Mouse (Mus musculus) intestine, embryonic 15.5 days (tissue): ENCODE measurements around the gene Car9. TPM values are rescaled to one million over a fixed set of nuclear protein-coding genes. Genes with fewer than 3 reads are reported as not detected.

Experiments used
- ATAC-seq: fragments of 200-750 bp; cut with Nextera tagmentation; 2 replicates; pipeline ENCODE4 v1.8.0; 2017; ENCODE audit warnings: moderate TSS enrichment, moderate library complexity
- H3K27ac ChIP-seq: fragments of 300-500 bp; sonication (generic); 2 replicates; pipeline ENCODE4 v1.5.1; 2015; ENCODE audit warnings: mild to moderate bottlenecking, inconsistent platforms
- H3K27me3 ChIP-seq: fragments of 300-500 bp; sonication (generic); replicated peaks from 2 replicates; pipeline ENCODE4 v1.6.1; 2015; ENCODE audit warnings: inconsistent platforms
- H3K36me3 ChIP-seq: fragments of 300-500 bp; sonication (generic); 2 replicates; pipeline ENCODE4 v1.6.1; 2015; ENCODE audit warnings: inconsistent platforms
- H3K4me1 ChIP-seq: fragments of 300-500 bp; sonication (generic); replicated peaks from 2 replicates; pipeline ENCODE4 v1.6.1; 2015; ENCODE audit warnings: inconsistent platforms
- H3K4me2 ChIP-seq: fragments of 300-500 bp; sonication (generic); replicated peaks from 2 replicates; pipeline ENCODE4 v1.6.1; 2015; ENCODE audit warnings: mild to moderate bottlenecking, inconsistent platforms
- H3K4me3 ChIP-seq: fragments of 300-500 bp; sonication (generic); replicated peaks from 2 replicates; pipeline ENCODE4 v1.5.1; 2015; ENCODE audit warnings: inconsistent platforms
- H3K9ac ChIP-seq: fragments of 300-500 bp; sonication (generic); 2 replicates; pipeline ENCODE4 v1.6.1; 2015; ENCODE audit warnings: inconsistent platforms
- H3K9me3 ChIP-seq: fragments of 300-500 bp; sonication (generic); 2 replicates; pipeline ENCODE4 v1.6.1; 2016; ENCODE audit warnings: inconsistent platforms
- WGBS: fragments of 180-500 bp; shearing (Covaris S2); methylation state at CpG from one replicate; pipeline ENCODE4 v1.1.7; 2015; 5-methylcytosine and 5-hydroxymethylcytosine counted together
- polyA plus RNA-seq: library from polyadenylated mRNA; unstranded; fragments of >200 nt; fragmentation: Nextera tagmentation; extraction: Ambion mirVana; gene quantifications from 2 replicates; pipeline ENCODE4 v1.2.1, GENCODE M21; 2015

Gene Car9
- polyA plus RNA-seq, 1 experiment from 2014 or later, result 18.0 TPM

DNA sequence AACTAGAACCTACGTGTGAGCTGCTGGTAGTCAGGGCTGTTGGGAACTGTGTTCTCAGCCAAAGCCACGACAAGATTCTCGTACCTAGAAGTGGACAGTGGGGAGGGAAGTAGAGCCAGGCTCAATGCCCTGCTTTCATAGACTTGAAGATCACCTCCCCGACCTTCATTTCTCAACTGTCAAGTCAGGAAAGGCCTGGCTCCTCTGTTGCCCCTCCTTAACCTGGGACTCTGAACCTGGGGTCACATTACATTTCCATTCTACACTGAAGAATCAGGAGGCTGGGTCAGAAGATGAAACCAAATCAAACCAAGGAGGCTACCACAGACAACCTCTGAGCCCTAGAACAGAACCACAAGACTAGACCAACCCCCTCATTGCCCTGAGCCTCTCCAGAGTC lies 8.8 kb upstream of the Car9 start:
- Histone ChIP-seq H3K4me1 (peaks cover 36% of the 10 kb centered on the region), H3K9me3 (no peaks in the 10 kb centered on the region), H3K36me3 (peaks cover 8% of the 10 kb centered on the region; the same call in 1 of the 2 replicates), H3K27me3 (no peaks in the 10 kb centered on the region), H3K27ac (no peak overlapping the region), H3K4me2 (peak overlapping the region; percentile 74), H3K4me3 (peak overlapping the region; percentile 59), H3K9ac (peak overlapping the region; percentile 61)
- ATAC-seq, result no peak
- 61% methylated on average over 4 of the region's 4 CpGs for WGBS

DNA sequence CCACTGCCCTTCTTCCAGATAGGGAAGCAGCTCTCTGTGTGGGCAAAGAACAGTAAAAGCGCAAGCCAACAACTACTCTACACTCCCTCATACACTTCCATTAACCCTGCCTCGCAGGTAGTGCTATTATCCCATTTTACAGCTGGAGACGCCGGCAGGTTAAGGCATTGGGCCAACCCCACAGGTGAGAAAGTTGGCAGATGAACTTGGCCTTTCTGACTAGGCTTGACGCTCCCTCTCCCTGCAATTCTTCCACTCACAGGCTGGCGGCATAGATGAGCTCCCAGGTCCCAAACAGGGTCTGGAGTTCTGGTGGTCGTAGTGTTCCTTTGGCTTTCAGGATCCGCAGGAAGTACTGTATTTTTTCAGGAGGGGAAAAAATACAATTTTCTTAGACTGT lies 7.8 kb upstream of the Car9 start:
- peak overlapping the region; percentile 49; the same call in 1 of the 2 replicates for H3K27ac ChIP-seq
- peaks cover 8% of the 10 kb centered on the region; the same call in 1 of the 2 replicates for H3K36me3 ChIP-seq
- H3K27me3 ChIP-seq, result no peaks in the 10 kb centered on the region
- peak; percentile 57 for ATAC-seq
- H3K9me3 ChIP-seq, result no peaks in the 10 kb centered on the region
- H3K9ac ChIP-seq, result peak overlapping the region; percentile 61
- H3K4me1 ChIP-seq, result peaks cover 43% of the 10 kb centered on the region
- peak overlapping the region; percentile 74 for H3K4me2 ChIP-seq
- WGBS, result 10% methylated on average over 8 of the region's 8 CpGs
- H3K4me3 ChIP-seq, result peak overlapping the region; percentile 59

DNA sequence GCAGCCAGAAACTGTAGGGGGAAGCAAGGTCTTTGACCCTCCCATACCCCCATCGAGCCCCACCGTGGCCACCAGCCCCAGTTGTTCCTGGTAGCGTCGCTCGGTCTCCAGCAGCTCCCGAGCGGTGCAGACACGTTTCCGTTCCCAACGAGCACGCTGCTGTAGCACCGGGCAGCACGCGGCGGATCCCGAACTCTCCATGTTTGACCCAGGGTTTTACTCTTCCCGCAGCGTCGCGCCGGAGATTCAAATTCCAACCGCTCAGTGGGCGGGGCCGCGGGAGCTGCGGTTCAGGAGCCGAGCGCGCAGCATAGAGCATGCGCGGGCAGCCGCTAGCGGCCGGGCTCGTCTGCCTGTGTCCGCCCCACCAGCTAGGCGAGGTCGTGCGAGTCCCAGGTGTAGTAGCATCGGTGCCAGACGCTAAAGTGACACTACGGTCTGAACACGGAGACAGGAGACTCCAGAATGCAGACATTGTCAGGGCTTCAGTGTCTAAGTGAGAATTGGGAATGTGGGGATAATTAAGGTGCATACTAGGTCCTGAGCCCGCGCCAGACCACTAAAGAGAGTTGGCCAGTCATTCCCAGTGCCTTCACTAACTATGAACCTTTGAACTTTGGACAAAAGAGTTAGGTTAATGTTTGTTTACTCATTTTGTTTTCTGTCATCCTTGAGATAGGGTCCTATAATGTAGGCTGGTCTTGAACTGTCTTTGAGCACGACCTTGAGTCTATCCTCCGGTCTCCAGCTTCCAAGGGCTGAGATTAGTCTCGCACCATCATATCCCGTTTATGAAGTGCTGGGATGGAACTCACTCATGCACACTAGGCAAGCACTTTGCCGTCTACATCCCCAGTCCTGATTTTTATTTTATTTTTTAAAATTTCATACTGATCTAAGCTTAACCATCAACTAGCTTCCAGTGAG lies 7.1 kb upstream of the Car9 start, which contains the start of gene Arhgef39:
TSS of gene Arhgef39 (minus strand) at position 289 of the 927 bp plus-strand sequence.
- WGBS, result 6% methylated on average over 50 of the region's 50 CpGs
- Histone ChIP-seq H3K36me3 (peaks cover 8% of the 10 kb centered on the region; the same call in 1 of the 2 replicates), H3K9ac (peak within 1 kb of the TSS; percentile 61), H3K4me2 (peak within 1 kb of the TSS; percentile 74), H3K27me3 (no peaks in the 10 kb centered on the region), H3K9me3 (no peaks in the 10 kb centered on the region), H3K4me3 (peak within 1 kb of the TSS; percentile 59), H3K27ac (peak within 1 kb of the TSS; percentile 49; the same call in 1 of the 2 replicates), H3K4me1 (peaks cover 43% of the 10 kb centered on the region)
- peak; percentile 91 for ATAC-seq

DNA sequence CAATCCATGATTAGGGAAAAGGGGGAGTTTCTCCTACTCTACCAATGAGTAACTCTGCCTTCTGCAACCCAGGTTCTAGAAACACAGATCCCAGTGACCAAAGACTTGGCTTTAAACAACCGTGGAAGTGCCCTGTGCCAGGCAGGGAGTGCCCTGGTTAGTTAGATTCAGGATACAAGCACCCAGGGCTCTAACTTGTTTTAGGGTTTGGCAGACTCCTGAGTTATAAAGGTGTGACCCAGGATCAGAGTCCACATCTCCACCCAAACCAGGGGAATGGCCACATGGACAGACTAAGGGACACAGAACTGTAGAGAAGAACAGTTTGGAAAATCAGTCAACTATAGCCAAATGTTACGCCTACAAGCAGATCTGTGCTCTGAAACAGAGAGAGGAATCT lies 3.7 kb upstream of the Car9 start:
- Histone ChIP-seq H3K4me1 (peaks cover 33% of the 10 kb centered on the region), H3K27ac (no peak overlapping the region), H3K4me2 (peak overlapping the region; percentile 9; the same call in 1 of the 2 replicates)

DNA sequence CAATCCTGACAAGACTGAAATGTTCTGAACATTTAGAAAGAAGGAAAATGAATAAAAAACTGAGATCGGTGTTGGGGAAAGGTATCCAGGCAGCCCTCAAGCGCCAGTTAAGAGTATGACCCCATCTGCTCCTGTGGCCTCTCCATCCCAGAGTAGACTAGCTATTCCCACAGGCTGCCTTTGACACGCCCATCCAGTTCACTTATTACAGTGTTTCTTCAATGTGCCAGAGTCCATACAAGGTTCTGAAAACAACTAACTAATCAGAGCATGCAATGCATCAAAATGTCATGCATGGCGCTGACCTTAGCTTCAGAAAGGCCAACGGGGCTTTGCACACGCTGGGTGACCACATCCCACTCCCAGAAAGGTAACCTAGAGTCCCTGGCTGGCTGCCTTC lies 3.3 kb upstream of the Car9 start:
- H3K27ac ChIP-seq, result no peak overlapping the region
- H3K4me3 ChIP-seq, result no peak overlapping the region
- H3K9ac ChIP-seq, result no peak overlapping the region
- peaks cover 32% of the 10 kb centered on the region for H3K4me1 ChIP-seq
- 74% methylated on average over 6 of the region's 6 CpGs for WGBS
- H3K4me2 ChIP-seq, result 0 out of 2 replicates have a peak overlapping the region, but pooled peaks have one; percentile 9
- H3K27me3 ChIP-seq, result no peaks in the 10 kb centered on the region
- no peaks in the 10 kb centered on the region for H3K9me3 ChIP-seq
- no peak for ATAC-seq
- no peaks in the 10 kb centered on the region for H3K36me3 ChIP-seq

More for the DNA sequence above, 3.7 kb upstream of the Car9 start:
- no peak overlapping the region for H3K4me3 ChIP-seq
- no peaks in the 10 kb centered on the region for H3K9me3 ChIP-seq
- H3K36me3 ChIP-seq, result no peaks in the 10 kb centered on the region
- 62% methylated on average over 2 of the region's 2 CpGs for WGBS
- no peak overlapping the region for H3K9ac ChIP-seq
- ATAC-seq, result 0 out of 2 replicates have a peak, but pooled peaks have one; percentile 19
- no peaks in the 10 kb centered on the region for H3K27me3 ChIP-seq

DNA sequence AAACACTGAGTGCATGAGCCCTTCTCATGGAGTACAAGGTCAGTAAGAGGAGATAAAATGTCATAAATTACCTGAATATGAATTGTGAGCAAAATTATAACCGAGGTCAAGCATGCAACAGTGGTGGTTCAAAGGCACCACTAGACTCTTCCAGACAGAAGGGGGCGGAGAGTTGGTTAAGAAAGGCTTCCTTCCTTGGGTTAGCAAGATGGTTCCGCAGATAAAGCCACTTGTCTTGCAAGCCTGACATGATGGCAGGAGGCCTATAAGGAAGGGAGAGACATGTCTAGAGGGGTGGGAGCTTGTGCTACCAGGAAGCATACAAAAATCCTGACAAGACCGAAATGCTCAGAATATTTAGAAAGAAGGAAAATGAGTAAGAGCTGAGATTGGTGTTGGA lies 2.5 kb upstream of the Car9 start:
- H3K27ac ChIP-seq, result no peak overlapping the region
- no peak for ATAC-seq

DNA sequence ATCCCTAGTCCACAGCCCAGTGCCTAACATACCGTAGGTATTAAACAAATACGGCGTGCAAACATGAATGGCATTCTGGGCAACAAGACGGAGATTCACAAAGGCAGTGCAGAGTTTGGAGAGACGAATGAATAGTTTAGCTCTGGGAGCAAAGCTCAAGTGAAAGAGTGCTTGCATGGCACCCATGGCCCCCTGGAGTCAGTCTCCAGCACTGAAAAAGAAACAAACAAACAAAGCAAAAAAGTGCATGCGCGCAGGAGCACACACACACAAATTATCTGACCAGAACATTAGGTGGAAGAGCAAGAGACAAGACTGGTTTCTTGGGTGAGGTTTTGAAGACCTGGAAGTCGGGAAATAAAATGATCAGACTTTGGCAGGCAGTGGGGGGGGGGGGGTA lies 692 bp upstream of the Car9 start:
- no peak overlapping the region for H3K4me3 ChIP-seq
- no peak overlapping the region for H3K9ac ChIP-seq
- no peaks in the 10 kb centered on the region for H3K9me3 ChIP-seq
- no peak for ATAC-seq
- H3K27me3 ChIP-seq, result no peaks in the 10 kb centered on the region
- H3K36me3 ChIP-seq, result no peaks in the 10 kb centered on the region
- 79% methylated on average over 8 of the region's 8 CpGs for WGBS
- H3K27ac ChIP-seq, result no peak overlapping the region
- peaks cover 32% of the 10 kb centered on the region for H3K4me1 ChIP-seq
- H3K4me2 ChIP-seq, result no peak overlapping the region

More for the DNA sequence above, 2.5 kb upstream of the Car9 start:
- Histone ChIP-seq H3K9me3 (no peaks in the 10 kb centered on the region), H3K27me3 (no peaks in the 10 kb centered on the region), H3K4me1 (peaks cover 33% of the 10 kb centered on the region), H3K4me2 (no peak overlapping the region), H3K36me3 (no peaks in the 10 kb centered on the region), H3K4me3 (no peak overlapping the region), H3K9ac (no peak overlapping the region)
- WGBS, result 75% methylated on average over 4 of the region's 4 CpGs

DNA sequence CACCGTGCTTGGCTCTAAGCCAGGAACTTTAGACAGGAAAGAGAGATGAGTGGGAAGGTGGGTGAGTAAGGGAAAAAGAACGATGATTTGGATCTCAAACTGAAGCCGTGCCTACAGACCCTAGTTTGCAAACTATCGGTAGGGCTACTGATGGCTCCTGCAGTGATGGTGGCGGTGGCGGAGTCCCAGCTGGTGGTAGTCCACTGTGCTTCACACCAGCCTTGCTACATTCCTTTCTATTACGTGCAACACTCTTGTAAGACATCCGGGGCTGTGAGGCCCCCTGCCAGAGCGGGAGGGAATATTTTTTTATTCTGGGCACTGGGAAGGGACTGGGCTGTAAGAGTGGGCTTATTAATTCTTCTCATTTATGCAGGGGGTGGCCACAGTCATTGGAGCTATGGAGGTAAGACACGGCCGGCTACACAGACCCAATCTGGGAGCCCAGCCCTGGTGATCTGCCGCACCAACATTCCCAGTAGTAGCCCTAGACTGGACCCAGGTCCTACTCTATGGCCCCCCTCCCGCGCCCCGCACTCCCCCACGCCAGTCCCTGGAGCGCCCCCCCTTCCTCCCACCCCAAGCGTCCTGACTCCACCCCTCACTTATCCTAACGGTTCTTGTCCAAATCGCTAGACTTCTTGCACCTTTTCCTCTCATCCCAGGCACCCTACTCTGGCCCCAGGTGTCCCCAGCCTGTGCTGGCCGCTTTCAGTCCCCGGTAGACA lies 1.3 kb downstream of the Car9 start:
- H3K9ac ChIP-seq, result peak overlapping the region; percentile 58
- H3K4me1 ChIP-seq, result peaks cover 30% of the 10 kb centered on the region
- WGBS, result 6% methylated on average over 22 of the region's 22 CpGs
- H3K4me2 ChIP-seq, result peak overlapping the region; percentile 87
- ATAC-seq, result peak; percentile 37
- H3K27me3 ChIP-seq, result no peaks in the 10 kb centered on the region
- no peaks in the 10 kb centered on the region for H3K36me3 ChIP-seq
- H3K27ac ChIP-seq, result peak overlapping the region; percentile 41
- H3K4me3 ChIP-seq, result peak overlapping the region; percentile 53
- no peaks in the 10 kb centered on the region for H3K9me3 ChIP-seq

DNA sequence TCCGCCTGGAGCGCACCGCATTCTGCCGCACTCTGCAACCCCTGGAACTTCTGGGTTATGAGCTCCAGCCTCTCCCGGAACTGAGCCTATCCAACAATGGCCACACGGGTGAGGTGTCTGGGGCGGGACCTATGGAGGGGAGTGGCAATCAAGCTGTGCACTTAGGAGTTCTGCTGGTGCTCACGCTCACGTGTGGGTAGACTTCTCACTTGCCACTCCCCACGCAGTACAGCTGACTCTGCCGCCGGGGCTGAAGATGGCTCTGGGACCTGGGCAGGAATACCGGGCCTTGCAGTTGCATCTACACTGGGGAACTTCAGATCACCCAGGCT lies 1.9 kb downstream of the Car9 start:
- Histone ChIP-seq H3K27ac (peak overlapping the region; percentile 41), H3K9ac (peak overlapping the region; percentile 58), H3K4me3 (peak overlapping the region; percentile 53), H3K4me2 (peak overlapping the region; percentile 87), H3K36me3 (no peaks in the 10 kb centered on the region), H3K4me1 (peaks cover 25% of the 10 kb centered on the region), H3K9me3 (no peaks in the 10 kb centered on the region), H3K27me3 (no peaks in the 10 kb centered on the region)
- 3% methylated on average over 13 of the region's 13 CpGs for WGBS
- ATAC-seq, result peak; percentile 82

DNA sequence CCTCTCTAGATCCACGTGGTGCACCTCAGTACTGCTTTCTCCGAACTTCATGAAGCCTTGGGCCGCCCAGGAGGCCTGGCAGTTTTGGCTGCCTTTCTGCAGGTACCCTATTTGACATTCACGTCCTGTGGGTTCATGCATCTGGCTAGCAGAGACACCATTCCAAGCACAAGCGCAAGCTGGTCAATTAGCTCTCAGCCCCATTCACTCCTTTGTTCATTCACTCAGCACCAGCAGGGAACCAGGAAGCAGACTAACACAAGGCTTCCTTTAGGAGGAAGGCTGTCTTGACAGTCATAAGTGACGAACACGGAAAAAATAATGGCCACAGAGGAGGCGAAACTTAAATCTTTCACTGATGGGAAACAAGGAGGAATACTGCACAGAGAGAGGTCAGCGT lies 2.3 kb downstream of the Car9 start:
- Histone ChIP-seq H3K9ac (peak overlapping the region; percentile 58; the same call in 1 of the 2 replicates), H3K36me3 (no peaks in the 10 kb centered on the region), H3K27ac (peak overlapping the region; percentile 41), H3K4me2 (peak overlapping the region; percentile 87), H3K27me3 (no peaks in the 10 kb centered on the region), H3K4me1 (peaks cover 25% of the 10 kb centered on the region), H3K4me3 (peak overlapping the region; percentile 53; the same call in 1 of the 2 replicates), H3K9me3 (no peaks in the 10 kb centered on the region)
- ATAC-seq, result peak; percentile 9; the same call in 1 of the 2 replicates
- 45% methylated on average over 9 of the region's 9 CpGs for WGBS

DNA sequence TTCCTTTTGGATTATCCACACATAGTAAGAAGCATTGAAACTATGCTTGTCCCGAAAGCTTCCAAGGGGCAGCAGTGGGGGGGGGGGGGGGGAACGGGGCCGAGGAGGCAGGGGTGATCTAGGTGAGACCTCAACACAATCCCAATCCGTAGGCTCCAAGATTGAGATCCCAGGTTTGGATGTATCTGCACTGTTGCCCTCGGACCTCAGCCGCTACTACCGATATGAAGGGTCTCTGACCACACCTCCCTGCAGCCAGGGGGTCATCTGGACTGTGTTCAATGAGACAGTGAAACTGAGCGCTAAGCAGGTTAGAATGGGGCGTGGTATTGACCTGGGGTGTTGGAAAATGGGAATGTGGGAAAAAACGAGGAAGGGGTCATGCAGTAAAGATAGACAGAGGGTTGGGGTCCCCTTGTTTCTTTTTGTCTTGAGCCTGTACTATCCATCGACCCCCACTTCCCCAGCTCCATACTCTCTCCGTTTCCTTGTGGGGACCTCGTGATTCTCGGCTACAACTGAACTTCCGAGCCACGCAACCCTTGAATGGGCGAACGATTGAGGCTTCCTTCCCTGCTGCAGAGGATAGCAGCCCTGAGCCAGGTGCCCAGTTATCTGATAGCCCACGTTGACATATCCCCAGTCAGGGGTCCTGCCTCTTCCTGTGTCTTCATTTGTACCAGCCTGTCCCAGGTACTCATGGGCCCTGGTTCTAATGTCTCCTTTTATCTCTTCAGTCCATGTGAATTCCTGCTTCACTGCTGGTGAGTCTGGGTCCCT lies 5.1 kb downstream of the Car9 start:
- no peak for ATAC-seq
- no peaks in the 10 kb centered on the region for H3K9me3 ChIP-seq
- H3K4me3 ChIP-seq, result no peak overlapping the region
- H3K36me3 ChIP-seq, result no peaks in the 10 kb centered on the region
- peaks cover 20% of the 10 kb centered on the region for H3K4me1 ChIP-seq
- no peaks in the 10 kb centered on the region for H3K27me3 ChIP-seq
- H3K27ac ChIP-seq, result no peak overlapping the region
- WGBS, result 65% methylated on average over 19 of the region's 19 CpGs
- H3K4me2 ChIP-seq, result no peak overlapping the region
- H3K9ac ChIP-seq, result no peak overlapping the region
